Mouse (Mus musculus) yolk sac, embryonic 10.5 days (tissue): ENCODE measurements around the gene Lrp8.

ENCODE experiments used
- DNase-seq: peaks from one replicate; pipeline ENCODE4 v3.0.0-alpha.2; 2017; ENCODE audit warnings: low spot score

Gene Lrp8

GRCm38 (mm10) chr4:107846795-107847194 is 44.7 kb downstream of the Lrp8 start:
- DNase-seq, result no peak

- DNase-seq, result no peak
Measured at GRCm38 (mm10) chr4:107848546-107848945, 46.5 kb downstream of the Lrp8 start.

DNA sequence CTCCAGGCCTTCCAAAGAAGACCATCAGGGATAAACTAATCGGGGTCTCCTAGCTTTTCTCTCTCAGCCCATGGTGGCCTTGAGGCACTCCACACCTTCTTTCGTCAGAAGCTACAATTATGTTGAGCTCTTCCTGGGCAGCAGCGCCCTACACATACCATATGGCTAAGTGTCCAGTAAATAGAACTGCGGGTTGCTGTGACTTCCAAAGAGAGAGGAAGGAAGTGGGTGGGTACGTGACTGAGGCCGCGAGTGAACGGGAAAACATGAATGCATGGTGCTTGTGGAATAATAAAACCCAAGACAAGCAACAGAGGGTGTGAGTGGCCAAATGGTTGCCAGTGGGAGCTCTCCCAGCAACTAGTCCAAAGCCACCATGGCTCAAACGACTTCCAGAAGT is 47.6 kb downstream of the Lrp8 start:
- DNase-seq, result no peak

DNA sequence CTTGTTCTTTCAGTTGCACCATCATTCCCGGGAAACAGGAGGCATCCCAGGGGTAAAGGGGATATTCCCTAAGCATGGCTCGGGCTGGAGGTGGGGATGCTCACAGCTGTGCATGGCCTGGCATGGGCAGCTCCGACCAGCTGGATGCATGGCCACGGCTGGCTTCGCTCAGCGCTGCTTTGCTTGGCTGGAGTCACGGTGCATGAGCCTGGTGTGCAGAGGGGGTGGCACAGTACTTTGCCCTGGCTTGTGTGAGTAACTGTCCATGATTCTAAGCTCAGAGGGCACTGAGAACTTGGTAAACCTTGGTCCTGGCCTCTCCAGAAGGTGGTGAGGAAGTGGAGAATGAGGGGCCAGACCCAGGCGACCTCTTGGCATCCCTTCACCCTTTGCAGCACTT is 48.0 kb downstream of the Lrp8 start:
- no peak for DNase-seq

DNA sequence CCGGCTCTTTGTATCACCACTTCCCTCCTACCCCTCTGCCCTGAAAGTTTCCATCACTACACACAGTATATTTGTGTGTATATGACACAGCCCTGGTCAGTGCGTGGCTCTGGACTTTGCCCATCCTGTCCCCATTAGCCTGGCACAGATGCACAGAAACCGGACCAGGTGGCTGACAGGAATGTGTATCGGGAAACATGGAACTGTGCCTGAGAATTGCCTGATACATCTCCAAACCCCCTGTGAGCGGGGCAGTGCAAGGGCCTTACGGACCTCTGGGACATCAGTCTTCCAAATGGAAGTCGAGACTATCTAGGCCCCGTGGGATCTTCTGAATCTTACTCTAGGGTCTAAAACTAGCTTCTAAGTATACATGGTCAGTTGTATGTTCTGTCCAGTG is 51.3 kb downstream of the Lrp8 start:
- no peak for DNase-seq

DNA sequence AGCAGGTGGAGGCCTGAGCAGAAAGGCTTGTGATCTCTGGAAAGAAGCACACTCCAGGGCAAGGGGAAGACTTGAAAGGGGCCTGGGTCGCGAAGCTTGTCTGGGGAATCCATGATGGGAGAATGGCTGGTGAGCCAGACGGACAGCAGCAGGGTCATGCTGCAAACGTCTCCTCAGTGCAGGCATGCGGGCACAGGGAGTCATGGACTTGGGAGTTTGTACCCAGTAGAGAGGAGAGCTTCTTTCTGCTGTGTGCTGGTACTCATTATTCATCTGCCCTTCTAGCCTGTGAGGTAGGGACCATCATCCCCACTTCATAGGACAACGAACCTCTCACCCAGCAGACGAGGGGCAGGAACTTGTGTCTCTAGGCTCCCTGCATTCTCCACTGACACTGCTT is 51.8 kb downstream of the Lrp8 start:
- no peak for DNase-seq

DNA sequence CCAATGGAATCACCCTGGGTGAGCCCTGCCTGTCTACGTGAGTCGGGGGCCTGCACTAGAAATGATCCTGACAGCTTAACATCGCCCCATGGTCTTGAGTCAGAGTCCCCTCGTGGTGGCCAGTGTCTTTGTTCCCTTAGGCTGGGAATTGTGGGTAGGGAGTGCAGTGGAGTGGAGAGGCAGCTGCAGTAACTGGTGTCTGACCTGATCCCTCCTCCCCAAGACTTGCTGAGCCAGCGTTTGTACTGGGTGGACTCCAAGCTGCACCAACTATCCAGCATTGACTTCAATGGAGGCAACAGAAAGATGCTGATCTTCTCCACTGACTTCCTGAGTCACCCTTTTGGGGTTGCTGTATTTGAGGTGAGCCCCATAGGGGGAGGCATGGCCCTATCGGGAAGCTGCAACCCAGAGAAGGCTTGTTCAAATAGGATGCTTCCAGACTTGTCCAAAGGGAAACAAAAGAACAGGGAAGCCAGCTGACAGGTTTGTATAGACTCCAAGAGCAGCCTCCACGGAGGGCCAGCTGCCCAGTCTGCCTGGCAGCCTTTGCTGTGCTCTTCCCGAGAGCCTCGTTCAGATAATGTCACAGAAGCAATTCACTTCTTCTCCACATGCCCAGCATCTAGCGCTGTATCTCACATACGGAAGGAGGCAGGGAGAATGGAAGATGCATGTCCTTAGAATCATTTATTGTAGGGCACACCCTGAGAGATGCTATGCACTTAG is 55.1 kb downstream of the Lrp8 start:
- DNase-seq, result no peak

DNA sequence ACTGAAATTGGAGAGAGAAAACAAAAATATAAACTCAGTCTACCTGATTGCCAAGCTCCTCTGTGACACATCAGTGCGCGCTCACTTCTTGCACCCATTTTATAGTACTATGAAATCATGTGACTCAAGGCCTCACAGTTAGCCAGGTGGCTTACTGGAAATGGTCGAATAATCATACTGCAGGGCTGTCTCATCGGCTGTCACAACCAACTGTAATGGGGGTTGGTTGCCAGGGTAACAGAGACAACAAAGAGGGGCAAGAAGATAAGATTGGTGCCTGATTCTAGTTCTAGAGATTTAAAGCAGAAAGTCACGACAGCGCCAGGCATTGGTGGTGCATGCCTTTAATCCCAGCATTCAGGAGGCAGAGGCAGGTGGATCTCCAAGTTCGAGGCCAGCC is 56.9 kb downstream of the Lrp8 start:
- DNase-seq, result no peak

DNA sequence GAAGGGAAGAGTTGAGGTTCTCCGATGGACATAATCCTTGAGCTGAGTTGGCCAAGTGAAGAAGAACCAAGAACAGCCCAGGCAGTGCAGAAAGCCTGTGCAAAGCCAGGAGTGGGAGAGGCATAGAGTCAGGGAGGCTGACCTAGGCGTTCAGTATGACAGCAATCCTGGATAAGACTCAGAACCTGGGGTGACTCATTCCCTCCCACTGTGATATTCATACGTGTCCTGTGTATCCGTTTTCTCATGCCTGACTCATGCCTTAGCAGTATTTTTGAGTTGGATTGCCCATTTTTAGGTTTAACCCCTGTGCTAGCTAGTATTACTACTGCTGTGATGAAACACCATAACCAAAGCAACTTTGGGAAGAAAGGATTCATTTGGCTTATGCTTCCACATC is 62.8 kb downstream of the Lrp8 start:
- DNase-seq, result no peak

DNA sequence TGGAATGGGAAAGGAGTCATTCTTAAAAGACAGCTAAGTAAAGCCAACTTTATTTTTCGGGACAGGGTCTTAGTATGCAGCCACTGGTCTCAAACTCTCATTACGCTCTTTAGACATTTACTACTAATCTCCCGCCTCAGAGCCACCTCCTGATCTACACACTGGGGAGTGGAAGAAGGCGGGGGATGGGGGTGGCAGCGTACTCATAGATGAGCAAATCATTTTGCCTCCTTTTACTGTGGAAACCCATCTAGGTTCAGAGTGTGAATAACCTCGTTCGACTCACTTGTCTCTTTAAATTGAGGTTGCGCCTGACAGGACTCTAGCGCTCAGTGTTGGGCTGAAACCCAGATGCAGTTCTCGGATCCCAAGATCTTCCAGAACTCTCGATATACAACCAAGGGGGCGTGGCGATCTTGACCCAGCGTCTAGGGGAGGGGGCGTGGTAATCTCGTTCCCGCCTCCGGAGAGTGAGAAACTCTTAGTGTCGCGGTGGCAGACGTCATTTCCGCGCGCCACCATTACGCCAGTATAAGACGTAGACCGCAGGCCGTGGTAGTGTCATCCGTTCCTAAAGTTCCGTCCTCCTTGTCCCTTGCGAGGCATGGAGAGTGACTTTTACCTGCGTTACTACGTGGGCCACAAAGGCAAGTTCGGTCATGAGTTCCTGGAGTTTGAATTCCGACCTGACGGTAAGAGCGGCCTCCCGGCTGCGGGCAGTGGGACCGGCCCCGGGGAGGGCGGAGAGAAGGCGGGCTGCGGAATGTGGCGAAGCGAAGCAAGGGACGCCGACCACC is 77.4 kb downstream of the Lrp8 start, which contains the start of gene Magoh:
TSS of gene Magoh (plus strand) at position 502 of the 797 bp plus-strand sequence.
- DNase-seq, result peak; percentile 95

DNA sequence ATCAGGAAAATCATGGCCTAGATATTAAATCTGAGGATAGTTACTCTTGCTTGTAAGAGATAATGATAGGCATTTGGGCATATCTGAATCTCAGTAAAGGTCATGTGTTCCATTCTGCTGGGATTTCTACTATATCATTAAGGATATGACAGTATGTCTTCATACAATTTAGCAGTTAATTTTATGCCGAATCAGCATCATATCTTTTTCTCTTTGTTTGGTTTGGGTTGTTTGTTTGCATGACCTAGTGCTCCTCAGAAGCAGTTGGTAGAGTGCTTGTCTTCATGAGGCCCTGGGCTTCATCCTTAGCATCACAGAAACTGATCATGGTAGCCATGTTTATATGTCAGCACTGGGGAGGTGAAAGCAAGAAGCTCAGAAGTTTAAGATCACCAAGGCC is 79.6 kb downstream of the Lrp8 start:
- DNase-seq, result no peak

DNA sequence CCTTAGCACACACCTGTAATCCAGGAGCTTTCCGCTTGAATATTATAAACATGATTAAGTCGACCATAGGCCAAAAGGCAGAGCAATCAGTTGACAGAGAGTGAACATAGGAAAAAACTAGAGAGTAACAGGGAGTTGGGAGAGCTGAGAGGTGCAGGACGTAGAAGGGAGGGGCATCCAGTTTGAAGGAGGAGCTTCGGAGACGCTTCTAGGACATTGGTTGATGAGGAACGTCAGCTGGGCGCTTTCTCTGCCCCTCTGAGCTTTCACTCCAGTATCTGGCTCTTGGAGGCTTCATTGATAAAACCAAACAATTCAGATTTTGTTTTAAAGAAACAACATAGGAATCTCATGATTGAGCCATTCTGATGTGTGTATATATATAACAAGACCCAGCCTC is 84.3 kb downstream of the Lrp8 start:
- DNase-seq, result no peak

GRCm38 (mm10) chr4:107889385-107889730 is 87.3 kb downstream of the Lrp8 start:
- no peak for DNase-seq

DNA sequence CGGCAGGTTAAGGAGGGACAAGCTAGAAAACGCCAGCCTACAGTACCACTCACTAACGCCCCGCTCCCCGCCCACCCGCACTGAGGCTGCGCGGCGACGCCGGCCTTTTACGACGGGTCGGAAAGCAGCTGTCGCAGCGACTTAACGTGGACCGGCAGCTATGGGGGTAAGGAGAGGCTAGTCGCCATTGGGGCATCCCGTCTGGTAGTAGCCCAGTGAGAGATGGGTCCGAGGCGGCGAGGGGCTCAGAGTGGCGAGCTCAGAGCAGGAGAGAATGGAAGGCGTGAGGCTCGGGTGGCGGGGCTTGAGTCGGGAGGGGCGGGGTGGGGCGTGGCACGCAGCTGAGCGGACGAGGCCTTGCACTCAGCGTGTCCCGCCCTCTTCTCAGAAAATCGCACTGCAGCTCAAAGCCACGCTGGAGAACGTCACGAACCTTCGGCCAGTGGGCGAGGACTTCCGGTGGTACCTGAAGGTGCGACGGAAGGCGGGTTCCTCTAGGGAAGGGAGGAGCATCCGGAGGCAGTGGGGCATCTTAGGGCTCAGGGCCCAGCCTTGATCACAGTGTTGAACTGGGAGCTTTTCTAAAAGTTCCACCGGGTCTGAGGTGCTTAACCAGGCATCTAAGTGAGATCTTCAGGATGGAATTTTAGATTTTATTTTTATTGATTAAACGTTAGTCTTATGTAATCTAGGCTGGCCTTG is 87.8 kb downstream of the Lrp8 start, which contains the start of gene 0610037L13Rik:
TSS of gene 0610037L13Rik (plus strand) at position 83 of the 702 bp plus-strand sequence.
- DNase-seq, result peak; percentile 98

GRCm38 (mm10) chr4:107892663-107893062 is 90.6 kb downstream of the Lrp8 start:
- no peak for DNase-seq

GRCm38 (mm10) chr4:107899211-107899927 is 97.3 kb downstream of the Lrp8 start:
- DNase-seq, result no peak

GRCm38 (mm10) chr4:107900206-107900605 is 98.1 kb downstream of the Lrp8 start:
- DNase-seq, result no peak

DNA sequence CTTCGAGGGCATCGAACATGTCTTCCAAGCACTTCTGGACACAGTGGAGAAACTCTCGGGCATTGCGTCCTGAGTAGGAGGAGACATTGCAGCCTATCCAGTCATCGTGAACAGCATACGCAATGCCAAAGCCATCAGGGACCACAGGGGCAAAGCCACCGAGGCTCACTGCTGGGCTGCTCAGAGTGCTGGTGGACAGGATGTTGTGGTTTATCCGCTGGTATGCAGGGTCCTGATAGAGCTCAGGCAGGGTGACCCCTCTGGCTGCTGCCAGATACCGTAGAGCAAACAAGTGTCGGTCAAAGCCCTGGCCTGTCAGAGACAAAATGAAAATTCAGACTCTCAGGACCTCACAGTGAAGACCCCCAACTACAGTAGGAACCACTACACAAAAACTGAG is 102.2 kb downstream of the Lrp8 start:
- DNase-seq, result no peak

- DNase-seq, result no peak
Measured at GRCm38 (mm10) chr4:107906561-107906960, 104.5 kb downstream of the Lrp8 start.

- no peak for DNase-seq
Measured at GRCm38 (mm10) chr4:107910020-107910419, 108.0 kb downstream of the Lrp8 start.

GRCm38 (mm10) chr4:107920336-107920735 is 118.3 kb downstream of the Lrp8 start:
- no peak for DNase-seq

DNA sequence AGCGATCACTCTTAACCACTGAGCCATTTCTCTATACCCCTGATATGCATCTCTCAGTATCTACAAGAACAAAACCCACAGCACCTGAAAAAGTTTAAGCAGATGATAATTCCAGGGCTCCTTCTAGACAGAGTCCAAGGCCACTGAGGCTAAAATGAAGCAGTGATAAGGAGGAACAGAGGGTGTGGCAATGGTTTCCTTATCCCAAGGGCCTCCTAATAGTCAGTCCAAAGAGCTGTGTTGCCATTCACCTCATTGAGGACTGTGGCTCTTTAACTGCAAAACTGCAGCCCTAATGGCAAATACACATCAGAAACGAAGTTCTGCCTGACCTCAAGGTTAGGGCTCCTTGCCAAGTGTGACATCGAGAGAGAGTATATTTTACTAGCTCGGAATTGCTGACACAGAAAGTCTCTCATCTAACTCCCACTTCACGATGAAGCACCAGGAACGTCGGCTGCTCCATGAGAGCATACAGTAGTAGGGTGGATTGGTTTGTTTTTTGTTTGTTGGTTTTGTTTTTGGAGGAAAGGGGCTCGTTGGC is 119.2 kb downstream of the Lrp8 start:
- no peak for DNase-seq
